Mouse (Mus musculus) C2C12 (cell line): ENCODE data around the gene Snx12.

Experiments used
- CTCF ChIP-seq: IDR thresholded peaks from one replicate; pipeline ENCODE4 v1.5.1; 2011; ENCODE audit not compliant: control insufficient read depth, insufficient read depth, insufficient read length
- MAX ChIP-seq: IDR thresholded peaks from one replicate; pipeline ENCODE4 v1.6.1; 2011; ENCODE audit warnings: mild to moderate bottlenecking, control low read depth
- MYOD1 ChIP-seq: IDR thresholded peaks from one replicate; pipeline ENCODE4 v1.6.1; 2011; ENCODE audit warnings: low read depth; ENCODE audit not compliant: control insufficient read depth, insufficient read length
- MYOG ChIP-seq: IDR thresholded peaks from one replicate; pipeline ENCODE4 v1.6.1; 2011; ENCODE audit not compliant: control insufficient read depth, insufficient read length; ENCODE audit errors: extremely low read depth

DNA sequence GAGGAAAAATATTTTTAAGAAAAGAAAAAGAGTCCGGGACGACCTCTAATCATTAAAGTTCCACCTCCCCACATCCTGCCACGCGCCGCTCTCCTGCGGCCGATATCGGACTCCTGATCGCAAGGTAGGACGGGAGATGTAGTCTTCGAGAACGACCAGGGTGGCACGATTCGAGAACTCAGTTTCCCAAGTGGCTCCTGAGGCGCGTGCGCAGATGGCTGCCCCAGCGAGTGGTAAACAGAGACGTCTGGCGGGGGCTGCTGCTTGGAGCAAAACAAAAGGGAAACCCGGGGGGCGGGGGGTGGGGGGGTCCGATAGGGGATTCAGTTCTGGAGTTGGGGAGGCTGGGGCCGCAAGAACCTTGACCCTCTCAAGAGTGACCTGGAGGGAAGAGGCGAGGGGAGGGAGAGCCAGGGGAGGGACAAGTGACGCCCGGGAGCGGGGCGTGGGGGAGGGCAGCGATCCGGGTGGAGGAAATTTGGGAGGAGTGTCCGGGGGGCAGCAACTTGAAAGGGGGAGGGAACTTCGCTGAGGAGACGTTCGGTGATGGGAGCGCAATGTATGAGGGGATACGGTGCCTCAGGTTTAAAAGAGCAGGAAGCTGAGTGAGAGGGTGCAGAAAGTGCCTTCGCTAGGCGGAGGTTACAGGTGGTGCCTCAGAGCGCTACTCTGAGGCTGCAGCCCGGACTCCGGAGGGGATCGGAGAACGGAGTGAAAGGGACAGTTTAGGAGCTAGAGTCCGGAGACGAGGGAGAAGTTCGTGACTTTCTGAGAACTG is 31.8 kb upstream of the Snx12 start, which contains the start of gene Foxo4:
- TF ChIP-seq CTCF (no peak), MAX (peak; percentile 62), MYOG (no peak), MYOD1 (no peak)
